Mouse (Mus musculus): ENCODE data around the gene Prep. TPM values are rescaled to one million over a fixed set of nuclear protein-coding genes. Genes with fewer than 3 reads are reported as not detected.
"Not testable (repeated sequence)": the region's sequence is repeated elsewhere in the genome, so short reads cannot be mapped to it uniquely, and the experiment has no call there.

Prep gene
- total RNA-seq, 4 experiments from 2014 or later, result 16.5 to 27.6 (median 19.4) TPM

DNA sequence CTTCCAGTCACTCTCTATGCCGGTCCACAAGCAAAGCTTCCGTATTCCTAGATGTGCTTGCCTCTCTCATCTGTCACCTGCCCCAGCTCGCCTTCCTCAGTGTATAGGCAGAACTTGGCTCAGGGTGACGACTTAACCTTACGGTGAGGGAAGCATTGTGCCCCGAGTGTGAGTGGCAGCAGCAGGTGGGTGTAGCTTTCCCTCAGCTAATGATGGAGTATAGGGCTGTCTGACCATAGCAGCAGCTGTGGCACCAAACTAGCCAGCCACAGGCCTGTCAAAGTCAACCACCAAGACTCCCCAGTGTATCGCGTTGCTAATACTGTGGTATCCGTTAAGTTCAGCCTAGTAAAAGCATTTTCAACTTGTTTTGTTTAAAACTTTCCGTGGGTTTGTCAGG lies 9.6 kb downstream of the Prep start:
- DNase-seq, result no peak

DNA sequence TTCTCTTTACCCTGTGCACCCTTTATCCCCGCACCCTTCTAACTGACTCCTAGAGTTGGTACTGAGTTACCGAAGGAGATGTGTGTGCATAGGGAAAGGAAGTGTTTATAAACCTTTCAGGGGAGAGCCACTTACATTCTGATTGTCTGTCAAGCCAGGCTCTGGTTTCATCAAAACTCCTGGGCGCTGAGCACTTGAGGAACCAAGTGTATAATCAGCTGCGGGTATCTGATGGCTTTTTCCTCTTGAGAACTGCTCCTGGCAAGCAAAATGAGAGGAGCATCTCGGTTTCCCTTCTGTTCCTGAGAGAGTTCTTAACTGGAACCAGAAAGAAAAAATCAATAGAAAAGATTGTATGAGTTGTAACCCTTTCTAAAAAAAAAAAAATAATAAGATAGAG lies 10.3 kb downstream of the Prep start:
- no peak for DNase-seq

DNA sequence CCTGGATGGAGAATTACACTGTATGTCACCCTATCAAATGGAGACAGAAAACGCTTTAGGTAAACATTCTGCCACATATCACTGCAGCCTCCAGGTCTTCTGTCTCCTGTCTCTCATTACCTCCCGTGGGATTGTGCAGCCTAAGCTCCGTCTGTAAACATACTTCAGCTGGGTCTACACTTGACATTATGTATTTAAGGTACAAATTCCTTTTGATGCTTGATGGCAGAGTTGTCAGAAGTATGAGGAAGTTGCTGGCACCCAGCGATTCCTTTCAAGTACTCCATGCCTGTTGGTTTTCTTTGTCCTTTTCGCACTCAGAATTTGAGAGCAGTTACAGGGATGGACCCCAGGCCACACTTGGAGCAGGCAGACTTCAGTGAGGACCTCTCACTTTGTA lies 12.8 kb downstream of the Prep start:
- DNase-seq, result no peak

- DNase-seq, result no peak
Measured at GRCm38 (mm10) chr10:45080490-45080889, 13.5 kb downstream of the Prep start.

DNA sequence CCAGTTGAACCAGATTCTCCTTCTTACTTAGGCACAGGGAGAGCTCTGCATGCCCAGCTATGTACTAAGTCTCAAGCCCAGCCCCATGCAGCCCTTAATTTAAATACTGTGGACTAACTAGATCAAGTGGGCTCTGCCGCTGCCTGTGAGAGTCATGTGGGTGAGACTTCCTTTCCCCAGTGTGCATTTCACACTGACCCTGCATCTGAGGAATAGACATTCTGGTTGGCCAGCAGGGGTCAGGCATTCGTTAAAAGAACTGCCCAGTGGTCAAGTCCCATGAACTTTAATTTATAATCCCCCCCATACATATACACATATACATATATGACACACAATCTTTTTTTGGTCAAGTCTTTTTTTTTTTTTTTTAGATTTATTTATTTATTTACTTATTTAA lies 15.7 kb downstream of the Prep start:
- no peak for DNase-seq

GRCm38 (mm10) chr10:45084002-45084401 lies 17.0 kb downstream of the Prep start:
- DNase-seq, result not testable (repeated sequence)

- no peak for DNase-seq
Measured at GRCm38 (mm10) chr10:45084471-45084870, 17.5 kb downstream of the Prep start.

- no peak for DNase-seq
Measured at GRCm38 (mm10) chr10:45085315-45085714, 18.3 kb downstream of the Prep start.

- no peak for DNase-seq
Measured at GRCm38 (mm10) chr10:45086637-45087036, 19.6 kb downstream of the Prep start.

DNA sequence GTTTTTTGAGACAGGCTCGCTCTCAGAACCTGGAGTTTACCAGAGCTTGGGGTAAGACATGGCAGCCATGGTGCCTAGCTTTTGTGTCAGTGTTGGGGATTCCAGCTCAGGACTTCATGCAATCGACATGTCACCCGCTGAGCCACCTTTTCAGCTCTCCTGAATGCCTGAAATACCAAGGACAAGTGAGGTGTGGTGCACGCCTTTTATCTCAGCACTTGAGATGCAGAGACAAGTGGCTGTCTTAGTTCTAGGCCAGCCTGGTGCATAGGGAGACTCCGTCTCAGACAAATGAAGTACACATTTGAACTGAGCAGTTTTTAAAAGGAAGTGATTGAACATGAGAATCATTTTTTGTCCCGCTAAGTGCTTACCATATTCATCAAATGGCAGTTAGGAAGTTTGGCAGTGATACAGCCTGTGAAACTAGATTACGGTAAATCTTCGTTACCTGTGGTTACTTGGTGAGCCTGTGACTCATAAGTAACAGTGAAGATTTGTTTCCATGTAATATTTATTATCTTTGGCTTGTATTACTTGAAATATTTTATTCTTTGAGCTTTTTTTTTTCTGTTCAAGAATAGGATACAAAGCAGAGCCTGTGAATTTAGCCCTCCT lies 24.6 kb downstream of the Prep start:
- no peak for DNase-seq

DNA sequence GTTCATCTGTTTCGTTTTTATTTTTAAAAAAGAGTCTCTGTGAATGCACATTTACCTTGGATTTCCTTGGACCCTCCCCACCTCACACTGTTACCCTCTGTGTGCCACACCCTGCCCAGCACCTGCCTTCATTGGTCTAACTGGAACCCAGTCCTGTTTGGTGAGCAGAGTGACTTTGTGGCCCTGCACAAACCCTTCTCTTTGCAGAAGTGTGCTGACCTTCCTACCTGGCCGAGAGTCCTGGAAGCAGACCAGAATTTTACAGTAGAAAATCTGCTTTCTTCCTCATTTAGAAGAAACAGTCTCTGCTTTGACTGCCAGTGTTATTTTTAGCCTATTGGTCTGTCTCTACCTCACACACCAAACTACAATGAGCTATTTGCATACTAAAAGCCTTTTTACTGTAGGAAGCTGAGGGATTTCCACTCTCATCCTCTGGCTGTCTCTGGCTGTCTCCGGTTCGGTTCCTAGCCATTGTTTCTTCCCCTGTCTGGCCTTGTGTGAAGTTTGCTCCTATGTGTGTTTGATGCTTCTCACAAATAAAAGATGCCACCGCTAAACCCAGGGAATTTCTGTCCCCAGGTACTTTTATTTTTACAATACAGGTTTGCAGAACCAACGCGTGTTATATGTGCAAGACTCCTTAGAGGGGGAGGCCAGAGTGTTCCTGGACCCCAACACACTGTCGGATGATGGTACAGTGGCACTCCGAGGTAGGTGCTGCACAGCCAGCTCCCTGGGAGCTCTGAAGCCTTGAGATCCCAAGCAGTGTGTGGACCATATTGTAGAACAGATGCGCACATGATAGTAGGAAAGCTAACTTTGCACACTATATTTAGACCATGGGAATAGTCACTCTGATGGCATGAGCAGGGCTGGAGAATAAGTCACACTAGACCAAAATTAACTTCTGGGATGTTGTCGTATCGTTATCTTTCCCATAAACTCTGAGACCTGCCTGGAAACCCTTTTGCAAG lies 25.4 kb downstream of the Prep start:
- DNase-seq, result no peak

GRCm38 (mm10) chr10:45098751-45099150 lies 31.7 kb downstream of the Prep start:
- no peak for DNase-seq

- no peak for DNase-seq
Measured at GRCm38 (mm10) chr10:45100473-45100872, 33.5 kb downstream of the Prep start.

DNA sequence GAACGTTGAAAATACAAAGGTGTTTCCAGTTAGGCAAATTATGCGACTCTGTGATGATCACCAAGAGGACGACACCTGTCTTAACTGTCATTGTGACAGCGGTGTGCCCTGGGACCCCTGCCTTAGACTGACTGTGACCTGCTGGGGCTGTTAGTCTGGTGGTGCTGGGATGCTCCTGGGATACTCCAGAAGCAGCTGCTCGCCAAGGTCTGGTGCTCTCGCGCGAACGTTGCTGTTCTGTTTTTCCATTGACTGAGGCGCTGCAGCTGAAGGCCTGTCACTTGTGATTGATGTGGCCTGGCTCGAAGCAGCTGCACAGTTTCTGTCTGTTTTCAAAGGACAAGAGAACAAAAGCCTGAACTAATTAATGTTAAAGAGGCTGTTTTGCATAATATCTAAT lies 36.2 kb downstream of the Prep start:
- DNase-seq, result peak; percentile 17

GRCm38 (mm10) chr10:45104098-45104497 lies 37.1 kb downstream of the Prep start:
- DNase-seq, result no peak

GRCm38 (mm10) chr10:45104535-45105079 lies 37.6 kb downstream of the Prep start:
- no peak for DNase-seq

GRCm38 (mm10) chr10:45106541-45106940 lies 39.5 kb downstream of the Prep start:
- no peak for DNase-seq

- DNase-seq, result no peak
Measured at GRCm38 (mm10) chr10:45107313-45107712, 40.3 kb downstream of the Prep start.

DNA sequence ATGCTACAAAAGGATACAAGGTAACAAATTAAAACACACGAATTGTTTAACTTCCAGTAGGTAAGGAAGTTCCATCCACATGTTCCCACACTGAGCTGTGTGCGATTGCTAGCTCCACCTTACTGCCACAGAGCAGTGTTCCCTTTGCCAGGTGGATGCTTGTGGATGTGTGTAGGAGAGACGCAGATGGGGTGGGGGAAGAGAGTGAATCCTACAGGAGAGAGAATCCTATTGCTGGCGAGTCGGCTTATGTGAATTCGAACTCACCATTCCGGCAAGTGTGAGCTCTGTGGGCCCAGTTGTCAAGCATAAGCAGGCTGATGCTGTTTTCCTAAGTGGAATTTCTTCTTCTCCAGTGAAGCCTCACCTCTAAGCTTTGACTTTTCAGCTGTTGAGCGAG lies 42.0 kb downstream of the Prep start:
- DNase-seq, result no peak

DNA sequence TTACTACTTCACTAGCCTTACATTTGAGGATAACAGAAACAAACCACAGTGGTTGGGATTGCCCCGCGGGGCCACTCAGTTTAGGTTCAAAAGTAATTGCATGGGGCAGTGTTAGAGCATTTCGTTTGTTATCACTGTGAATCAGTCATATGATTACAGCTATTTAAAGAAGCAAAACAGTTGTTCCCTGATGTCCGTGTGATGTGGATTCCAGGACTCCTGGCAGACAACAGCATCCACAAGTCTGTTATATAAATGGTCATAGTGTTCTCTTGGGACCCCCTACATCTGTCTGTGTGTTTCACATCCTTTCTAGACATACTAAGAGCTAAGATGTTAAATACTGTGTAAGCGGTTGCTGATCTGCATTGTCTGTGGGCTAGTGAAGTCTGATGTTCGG lies 43.0 kb downstream of the Prep start:
- no peak for DNase-seq

GRCm38 (mm10) chr10:45112927-45113326 lies 45.9 kb downstream of the Prep start:
- DNase-seq, result no peak

GRCm38 (mm10) chr10:45114462-45114861 lies 47.5 kb downstream of the Prep start:
- DNase-seq, result no peak

DNA sequence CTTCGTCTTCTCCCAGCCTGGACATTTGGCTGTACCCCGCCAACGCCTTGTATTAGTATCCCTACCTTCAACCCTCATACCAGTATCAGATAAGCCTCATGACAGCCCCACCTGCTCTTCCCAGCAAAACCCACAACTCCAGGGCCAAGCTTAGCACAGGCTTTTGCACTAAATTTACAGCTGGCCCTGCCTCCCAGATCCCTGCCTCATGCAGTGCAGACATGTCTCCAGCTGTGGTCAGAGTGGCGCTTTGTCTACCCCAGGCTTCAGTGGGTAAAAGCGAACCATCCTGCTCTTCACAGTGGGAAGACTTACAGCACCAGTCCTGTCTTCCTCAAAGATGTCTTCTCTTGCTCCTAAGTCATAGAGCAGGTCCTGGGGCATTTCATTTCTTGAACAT lies 49.8 kb downstream of the Prep start:
- DNase-seq, result no peak

DNA sequence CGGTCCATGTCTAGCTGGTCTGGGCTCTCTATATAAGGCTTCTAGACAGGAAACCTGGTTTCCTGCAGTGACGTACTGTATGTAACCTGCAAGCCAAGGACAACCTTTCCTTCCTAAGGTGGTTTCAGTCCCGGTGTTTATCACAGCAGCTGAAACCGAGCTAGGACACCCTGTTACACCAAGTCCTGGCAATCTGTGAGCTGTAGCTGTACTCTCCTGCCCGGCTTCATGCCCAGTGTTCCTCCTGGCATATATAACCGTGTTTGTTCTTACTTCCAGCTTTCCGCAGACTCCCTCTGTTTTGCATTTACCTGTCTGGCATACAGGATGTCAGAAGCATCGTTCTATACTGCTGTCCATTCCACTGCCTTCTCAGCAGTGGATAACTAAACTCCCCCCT lies 51.4 kb downstream of the Prep start:
- no peak for DNase-seq
